Mouse (Mus musculus) hindbrain, postnatal 0 days (tissue): ENCODE results near the gene Pakap. TPM values are rescaled to one million over a fixed set of nuclear protein-coding genes. Genes with fewer than 3 reads are reported as not detected.

Experiments used
- ATAC-seq: fragments of 200-750 bp; cut with Nextera tagmentation; 2 replicates; pipeline ENCODE4 v1.8.0; 2017; ENCODE audit warnings: mild to moderate bottlenecking, moderate TSS enrichment, moderate library complexity
- DNase-seq: peaks from one replicate; pipeline ENCODE4 v3.0.0-alpha.2; 2015; ENCODE audit warnings: low spot score
- H3K27ac ChIP-seq: fragments of 300-500 bp; sonication (generic); 2 replicates; pipeline ENCODE4 v1.5.1; 2014; ENCODE audit warnings: mild to moderate bottlenecking
- H3K27me3 ChIP-seq: fragments of 300-500 bp; sonication (generic); 2 replicates; pipeline ENCODE4 v1.6.1; 2014; ENCODE audit warnings: low read length, mixed read lengths; ENCODE audit not compliant: insufficient read depth
- H3K36me3 ChIP-seq: fragments of 300-500 bp; sonication (generic); 2 replicates; pipeline ENCODE4 v1.6.1; 2014; ENCODE audit warnings: low read length, mixed read lengths; ENCODE audit not compliant: insufficient read depth
- H3K4me1 ChIP-seq: fragments of 300-500 bp; sonication (generic); 2 replicates; pipeline ENCODE4 v1.6.1; 2014; ENCODE audit warnings: antibody characterized with exemption, low read length, mixed read lengths; ENCODE audit not compliant: insufficient read depth
- H3K4me2 ChIP-seq: fragments of 300-500 bp; sonication (generic); 2 replicates; pipeline ENCODE4 v1.6.1; 2014; ENCODE audit warnings: low read depth, mild to moderate bottlenecking, low read length, moderate library complexity, mixed read lengths
- H3K4me3 ChIP-seq: fragments of 300-500 bp; sonication (generic); 2 replicates; pipeline ENCODE4 v1.5.1; 2014; ENCODE audit warnings: low read length
- H3K9ac ChIP-seq: fragments of 300-500 bp; sonication (generic); replicated peaks from 2 replicates; pipeline ENCODE4 v1.6.1; 2014; ENCODE audit warnings: mild to moderate bottlenecking, low read length, moderate library complexity, mixed read lengths
- H3K9me3 ChIP-seq: fragments of 300-500 bp; sonication (generic); 2 replicates; pipeline ENCODE4 v1.6.1; 2016; ENCODE audit warnings: low read length, mixed read lengths
- CTCF ChIP-seq: IDR thresholded peaks from 2 replicates; pipeline ENCODE4 v1.5.1; 2016; ENCODE audit warnings: antibody characterized with exemption, control low read depth, low read depth
- WGBS: fragments of 180-500 bp; shearing (Covaris S2); extraction: QIAGEN DNeasy Blood & Tissue Kit; methylation state at CpG from one replicate; pipeline ENCODE4 v1.1.7; 2014; 5-methylcytosine and 5-hydroxymethylcytosine counted together
- polyA plus RNA-seq: library from polyadenylated mRNA; unstranded; fragments of >200 nt; fragmentation: Nextera tagmentation; extraction: Ambion mirVana; gene quantifications from 2 replicates; pipeline ENCODE4 v1.2.1, GENCODE M21; 2015
- total RNA-seq: library from RNA; depleted of rRNA; stranded (reverse); fragments of >200 nt; gene quantifications from 2 replicates; pipeline ENCODE4 v1.2.3, GENCODE M21; 2014

Pakap gene
- total and polyA plus RNA-seq, 2 experiments from 2014 or later, result 9.7 to 14.3 TPM

- WGBS, result 32% methylated on average over 4 of the region's 4 CpGs
- no peak for TF ChIP-seq CTCF
- Histone ChIP-seq H3K27ac (no peak overlapping the region), H3K27me3 (no peaks in the 10 kb centered on the region), H3K9ac (no peak overlapping the region), H3K36me3 (no peaks in the 10 kb centered on the region), H3K4me2 (no peak overlapping the region), H3K4me3 (no peak overlapping the region), H3K9me3 (no peaks in the 10 kb centered on the region), H3K4me1 (no peaks in the 10 kb centered on the region)
- peak; percentile 14 for DNase-seq
- ATAC-seq, result no peak
Observed at GRCm38 (mm10) chr4:57716735-57717134, 148.8 kb downstream of the Pakap start.

DNA sequence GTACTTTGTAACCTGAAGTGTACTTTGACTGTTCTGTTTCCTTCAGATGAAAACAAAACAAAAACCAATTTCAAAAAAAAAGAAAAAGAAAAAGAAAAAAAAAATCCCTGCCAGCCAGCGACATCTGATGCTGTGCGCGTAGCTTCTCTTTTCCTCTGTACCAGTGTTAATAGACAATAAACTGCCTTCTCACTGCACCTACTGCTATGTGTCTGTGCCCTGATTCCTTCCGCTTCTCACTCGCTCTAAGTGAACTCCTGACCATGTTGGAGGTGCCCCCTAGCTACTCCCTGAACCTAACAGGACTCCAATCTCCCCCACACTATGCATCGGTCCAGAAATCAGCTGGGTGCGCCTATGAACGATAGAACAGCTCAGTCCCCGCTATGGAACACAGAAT is 149.4 kb downstream of the Pakap start, which contains the start of gene Akap2:
Gene Akap2 (plus strand): TSS at position 304 of the 400 bp plus-strand sequence.
- Histone ChIP-seq H3K27ac (no peak within 1 kb of the TSS), H3K9ac (no peak within 1 kb of the TSS), H3K27me3 (no peaks in the 10 kb centered on the region), H3K9me3 (no peaks in the 10 kb centered on the region), H3K4me3 (no peak within 1 kb of the TSS), H3K4me1 (no peaks in the 10 kb centered on the region), H3K4me2 (no peak within 1 kb of the TSS), H3K36me3 (no peaks in the 10 kb centered on the region)
- WGBS, result 69% methylated on average over 9 of the region's 9 CpGs
- DNase-seq (no peak), ATAC-seq (no peak)
- no peak for TF ChIP-seq CTCF

- peak; percentile 3; the same call in 1 of the 2 replicates for TF ChIP-seq CTCF
- Histone ChIP-seq H3K4me3 (no peak overlapping the region), H3K9ac (no peak overlapping the region), H3K4me2 (no peak overlapping the region), H3K4me1 (no peaks in the 10 kb centered on the region), H3K9me3 (no peaks in the 10 kb centered on the region), H3K27me3 (no peaks in the 10 kb centered on the region), H3K27ac (no peak overlapping the region), H3K36me3 (no peaks in the 10 kb centered on the region)
- DNase-seq, result no peak
- WGBS, result 89% methylated on average over 1 of the region's 1 CpGs
- ATAC-seq, result no peak
Observed at GRCm38 (mm10) chr4:57719370-57719769, 151.4 kb downstream of the Pakap start.

- DNase-seq, result peak; percentile 15
- no peak overlapping the region for H3K4me2 ChIP-seq
- H3K9ac ChIP-seq, result no peak overlapping the region
- no peaks in the 10 kb centered on the region for H3K9me3 ChIP-seq
- no peak overlapping the region for H3K27ac ChIP-seq
- H3K36me3 ChIP-seq, result no peaks in the 10 kb centered on the region
- WGBS, result 23% methylated on average over 7 of the region's 7 CpGs
- no peaks in the 10 kb centered on the region for H3K4me1 ChIP-seq
- TF ChIP-seq CTCF, result no peak
- no peak for ATAC-seq
- no peaks in the 10 kb centered on the region for H3K27me3 ChIP-seq
- no peak overlapping the region for H3K4me3 ChIP-seq
Observed at GRCm38 (mm10) chr4:57720869-57721361, 152.9 kb downstream of the Pakap start.

- H3K4me1 ChIP-seq, result no peaks in the 10 kb centered on the region
- DNase-seq (no peak), ATAC-seq (no peak)
- no peaks in the 10 kb centered on the region for H3K36me3 ChIP-seq
- no peak overlapping the region for H3K27ac ChIP-seq
- no peak overlapping the region for H3K4me3 ChIP-seq
- no peak overlapping the region for H3K4me2 ChIP-seq
- H3K9me3 ChIP-seq, result no peaks in the 10 kb centered on the region
- H3K27me3 ChIP-seq, result no peaks in the 10 kb centered on the region
- 85% methylated on average over 4 of the region's 4 CpGs for WGBS
- H3K9ac ChIP-seq, result no peak overlapping the region
- TF ChIP-seq CTCF, result no peak
Observed at GRCm38 (mm10) chr4:57722296-57722695, 154.3 kb downstream of the Pakap start.

DNA sequence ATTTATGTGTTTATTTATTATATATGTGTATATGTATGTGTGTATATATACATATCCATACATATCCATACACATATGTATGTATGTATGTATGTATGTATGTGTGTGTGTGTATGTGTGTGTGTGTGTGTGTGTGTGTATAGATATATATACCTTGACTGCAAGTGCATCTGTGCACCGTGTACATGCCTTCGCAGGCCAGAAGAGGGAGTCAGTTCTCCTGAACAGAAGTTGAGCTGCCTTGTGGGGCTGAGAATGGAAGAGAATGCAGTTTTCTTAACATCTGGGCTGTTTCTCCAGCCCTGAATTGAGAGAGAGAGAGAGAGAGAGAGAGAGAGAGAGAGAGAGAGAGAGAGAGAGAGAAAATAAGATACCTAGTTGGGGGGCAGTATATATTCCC is 155.7 kb downstream of the Pakap start:
- DNase-seq, result peak; percentile 33
- H3K36me3 ChIP-seq, result no peaks in the 10 kb centered on the region
- H3K4me2 ChIP-seq, result no peak overlapping the region
- no peak overlapping the region for H3K9ac ChIP-seq
- H3K4me3 ChIP-seq, result no peak overlapping the region
- WGBS, result 54% methylated on average over 2 of the region's 2 CpGs
- ATAC-seq, result no peak
- H3K9me3 ChIP-seq, result no peaks in the 10 kb centered on the region
- no peaks in the 10 kb centered on the region for H3K27me3 ChIP-seq
- no peak overlapping the region for H3K27ac ChIP-seq
- TF ChIP-seq CTCF, result peak; percentile 59
- no peaks in the 10 kb centered on the region for H3K4me1 ChIP-seq

GRCm38 (mm10) chr4:57725569-57725968 is 157.6 kb downstream of the Pakap start:
- no peak for DNase-seq
- no peak for TF ChIP-seq CTCF
- H3K36me3 ChIP-seq, result no peaks in the 10 kb centered on the region
- H3K9ac ChIP-seq, result no peak overlapping the region
- WGBS, result 95% methylated on average over 1 of the region's 1 CpGs
- no peaks in the 10 kb centered on the region for H3K27me3 ChIP-seq
- H3K4me1 ChIP-seq, result no peaks in the 10 kb centered on the region
- ATAC-seq, result no peak
- no peak overlapping the region for H3K4me3 ChIP-seq
- H3K9me3 ChIP-seq, result no peaks in the 10 kb centered on the region
- no peak overlapping the region for H3K27ac ChIP-seq
- no peak overlapping the region for H3K4me2 ChIP-seq
